Mouse (Mus musculus) liver, postnatal 0 days (tissue): ENCODE measurements at regions not wholly inside any gene's neighbourhood (a gene's known extent, or its start where the extent isn't known, plus 50 kb on each side); places are given as distances from the start of the nearest gene placed in this dataset.

Source experiments
- ATAC-seq: fragments of 200-750 bp; cut with Nextera tagmentation; 2 replicates; pipeline ENCODE4 v1.8.0; 2017; ENCODE audit warnings: mild to moderate bottlenecking, moderate library complexity
- DNase-seq: peaks from one replicate; pipeline ENCODE4 v3.0.0-alpha.2; 2016
- H3K27ac ChIP-seq: fragments of 300-500 bp; sonication (generic); 2 replicates; pipeline ENCODE4 v1.5.1; 2014; ENCODE audit warnings: antibody characterized with exemption, moderate library complexity, mild to moderate bottlenecking, low read depth
- H3K27me3 ChIP-seq: fragments of 300-500 bp; sonication (generic); 2 replicates; pipeline ENCODE4 v1.6.1; 2014; ENCODE audit warnings: low read length, control low read depth, mixed read lengths; ENCODE audit not compliant: insufficient read depth
- H3K36me3 ChIP-seq: fragments of 300-500 bp; sonication (generic); replicated peaks from 2 replicates; pipeline ENCODE4 v1.6.1; 2014; ENCODE audit warnings: mild to moderate bottlenecking, control low read depth, low read length, moderate library complexity, mixed read lengths; ENCODE audit not compliant: insufficient read depth
- H3K4me1 ChIP-seq: fragments of 300-500 bp; sonication (generic); 2 replicates; pipeline ENCODE4 v1.6.1; 2014; ENCODE audit warnings: antibody characterized with exemption, mild to moderate bottlenecking, control low read depth; ENCODE audit not compliant: insufficient read depth
- H3K4me2 ChIP-seq: fragments of 300-500 bp; sonication (generic); 2 replicates; pipeline ENCODE4 v1.6.1; 2014; ENCODE audit warnings: low read depth, mild to moderate bottlenecking, low read length, moderate library complexity, mixed read lengths
- H3K4me3 ChIP-seq: fragments of 300-500 bp; sonication (generic); 2 replicates; pipeline ENCODE4 v1.5.1; 2014; ENCODE audit warnings: low read depth, low read length
- H3K9ac ChIP-seq: fragments of 300-500 bp; sonication (generic); replicated peaks from 2 replicates; pipeline ENCODE4 v1.6.1; 2014; ENCODE audit warnings: mild to moderate bottlenecking, moderate library complexity
- H3K9me3 ChIP-seq: fragments of 300-500 bp; sonication (generic); 2 replicates; pipeline ENCODE4 v1.6.1; 2016; ENCODE audit warnings: mild to moderate bottlenecking, control low read depth, low read length, mixed read lengths
- CTCF ChIP-seq: sonication (generic); IDR thresholded peaks from 2 replicates; pipeline ENCODE4 v1.5.1; 2016; ENCODE audit warnings: antibody characterized with exemption, low read depth
- EP300 ChIP-seq: IDR thresholded peaks from 2 replicates; pipeline ENCODE4 v1.6.1; 2016; ENCODE audit warnings: antibody characterized with exemption, low read depth, mild to moderate bottlenecking
- WGBS: fragments of 180-500 bp; shearing (Covaris S2); extraction: QIAGEN DNeasy Blood & Tissue Kit; methylation state at CpG from one replicate; pipeline ENCODE4 v1.1.7; 2014; ENCODE audit not compliant: insufficient replicate concordance; 5-methylcytosine and 5-hydroxymethylcytosine counted together

DNA sequence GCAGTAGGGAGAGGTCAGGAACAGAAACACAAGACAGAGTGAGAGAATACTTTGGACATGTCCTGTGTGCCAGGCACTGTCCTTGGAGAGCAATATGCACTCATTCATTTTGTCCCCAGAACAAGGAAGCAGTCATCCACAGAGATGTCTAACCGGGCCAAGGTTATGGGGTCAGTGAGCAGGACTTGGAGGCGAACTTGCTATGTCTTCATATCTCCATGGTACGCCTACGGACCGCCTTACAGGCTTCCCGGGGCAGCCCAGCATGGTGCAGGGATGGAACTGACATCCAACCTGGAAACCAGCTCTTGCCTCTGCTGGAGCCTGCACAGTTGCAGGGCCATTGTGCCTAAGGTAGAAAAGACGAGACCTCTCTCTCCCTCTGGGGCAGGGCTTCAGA lies 51.9 kb upstream of the Zmiz1 start:
- WGBS: 63% methylated on average over 7 of the region's 7 CpGs
- no peak overlapping the region for H3K9ac ChIP-seq
- no peaks in the 10 kb centered on the region for H3K27me3 ChIP-seq
- no peak for ATAC-seq
- H3K36me3 ChIP-seq: no peaks in the 10 kb centered on the region
- no peak overlapping the region for H3K4me2 ChIP-seq
- TF ChIP-seq CTCF (no peak), EP300 (no peak)
- H3K4me1 ChIP-seq: peaks cover 15% of the 10 kb centered on the region
- H3K4me3 ChIP-seq: no peak overlapping the region
- H3K27ac ChIP-seq: no peak overlapping the region
- no peak for DNase-seq
- no peaks in the 10 kb centered on the region for H3K9me3 ChIP-seq
